Mouse (Mus musculus) midbrain, embryonic 15.5 days (tissue): ENCODE measurements around the gene Lig4. TPM values are rescaled to one million over a fixed set of nuclear protein-coding genes. Genes with fewer than 3 reads are reported as not detected.

ENCODE experiments used
- ATAC-seq: fragments of 200-750 bp; cut with Nextera tagmentation; replicated peaks from 2 replicates; pipeline ENCODE4 v1.8.0; 2017; ENCODE audit warnings: moderate TSS enrichment
- H3K27ac ChIP-seq: fragments of 300-500 bp; sonication (generic); 2 replicates; pipeline ENCODE4 v1.5.1; 2015; ENCODE audit warnings: mild to moderate bottlenecking, inconsistent platforms
- H3K27me3 ChIP-seq: fragments of 300-500 bp; sonication (generic); replicated peaks from 2 replicates; pipeline ENCODE4 v1.6.1; 2015; ENCODE audit warnings: inconsistent platforms
- H3K36me3 ChIP-seq: fragments of 300-500 bp; sonication (generic); replicated peaks from 2 replicates; pipeline ENCODE4 v1.6.1; 2015; ENCODE audit warnings: inconsistent platforms
- H3K4me1 ChIP-seq: fragments of 300-500 bp; sonication (generic); 2 replicates; pipeline ENCODE4 v1.6.1; 2015; ENCODE audit warnings: inconsistent platforms
- H3K4me2 ChIP-seq: fragments of 300-500 bp; sonication (generic); 2 replicates; pipeline ENCODE4 v1.6.1; 2015; ENCODE audit warnings: inconsistent platforms, mild to moderate bottlenecking, moderate library complexity
- H3K4me3 ChIP-seq: fragments of 300-500 bp; sonication (generic); 2 replicates; pipeline ENCODE4 v1.5.1; 2015; ENCODE audit warnings: mild to moderate bottlenecking, inconsistent platforms
- H3K9ac ChIP-seq: fragments of 300-500 bp; sonication (generic); 2 replicates; pipeline ENCODE4 v1.6.1; 2015; ENCODE audit warnings: mild to moderate bottlenecking, inconsistent platforms
- H3K9me3 ChIP-seq: fragments of 300-500 bp; sonication (generic); 2 replicates; pipeline ENCODE4 v1.6.1; 2016; ENCODE audit warnings: inconsistent platforms
- WGBS: fragments of 180-500 bp; shearing (Covaris S2); methylation state at CpG from one replicate; pipeline ENCODE4 v1.1.7; 2015; ENCODE audit warnings: mixed read lengths; 5-methylcytosine and 5-hydroxymethylcytosine counted together
- polyA plus RNA-seq: library from polyadenylated mRNA; unstranded; fragments of >200 nt; fragmentation: Nextera tagmentation; extraction: Ambion mirVana; gene quantifications from 2 replicates; pipeline ENCODE4 v1.2.1, GENCODE M21; 2015

Lig4 gene
- polyA plus RNA-seq, 1 experiment from 2014 or later: 12.3 TPM

GRCm38 (mm10) chr8:9975898-9976611, 1.4 kb downstream of the Lig4 start:
- peak; percentile 95 for ATAC-seq
- Histone ChIP-seq H3K27me3 (no peaks in the 10 kb centered on the region), H3K9ac (peak overlapping the region; percentile 75), H3K4me1 (peaks cover 52% of the 10 kb centered on the region), H3K4me2 (peak overlapping the region; percentile 75), H3K4me3 (peak overlapping the region; percentile 84), H3K36me3 (peaks cover 21% of the 10 kb centered on the region), H3K9me3 (no peaks in the 10 kb centered on the region), H3K27ac (peak overlapping the region; percentile 79)
- under 1% methylated on average over 47 of the region's 47 CpGs for WGBS

- no peak for ATAC-seq
- Histone ChIP-seq H3K9me3 (no peaks in the 10 kb centered on the region), H3K27ac (no peak overlapping the region), H3K9ac (peak overlapping the region; percentile 75), H3K4me2 (peak overlapping the region; percentile 75), H3K36me3 (peaks cover 23% of the 10 kb centered on the region), H3K27me3 (no peaks in the 10 kb centered on the region), H3K4me1 (peaks cover 45% of the 10 kb centered on the region), H3K4me3 (peak overlapping the region; percentile 84)
- WGBS: 51% methylated on average over 5 of the region's 5 CpGs
Observed at GRCm38 (mm10) chr8:9975276-9975675, 2.2 kb downstream of the Lig4 start.

GRCm38 (mm10) chr8:9971866-9972265, 5.6 kb downstream of the Lig4 start:
- no peak overlapping the region for H3K9ac ChIP-seq
- H3K4me2 ChIP-seq: no peak overlapping the region
- no peak for ATAC-seq
- peaks cover 21% of the 10 kb centered on the region for H3K4me1 ChIP-seq
- H3K36me3 ChIP-seq: peaks cover 27% of the 10 kb centered on the region
- WGBS: 97% methylated on average over 9 of the region's 9 CpGs
- no peaks in the 10 kb centered on the region for H3K9me3 ChIP-seq
- H3K27ac ChIP-seq: no peak overlapping the region
- no peak overlapping the region for H3K4me3 ChIP-seq
- no peaks in the 10 kb centered on the region for H3K27me3 ChIP-seq

GRCm38 (mm10) chr8:9959919-9960318, 17.6 kb downstream of the Lig4 start:
- H3K27ac ChIP-seq: no peak overlapping the region
- no peak overlapping the region for H3K4me3 ChIP-seq
- H3K9ac ChIP-seq: no peak overlapping the region
- no peak overlapping the region for H3K4me2 ChIP-seq
- no peaks in the 10 kb centered on the region for H3K27me3 ChIP-seq
- 94% methylated on average over 2 of the region's 2 CpGs for WGBS
- H3K9me3 ChIP-seq: no peaks in the 10 kb centered on the region
- H3K36me3 ChIP-seq: no peaks in the 10 kb centered on the region
- no peaks in the 10 kb centered on the region for H3K4me1 ChIP-seq
- ATAC-seq: no peak

GRCm38 (mm10) chr8:9958338-9958737, 19.1 kb downstream of the Lig4 start:
- no peak for ATAC-seq
- no peak overlapping the region for H3K9ac ChIP-seq
- 74% methylated on average over 4 of the region's 4 CpGs for WGBS
- H3K9me3 ChIP-seq: no peaks in the 10 kb centered on the region
- no peak overlapping the region for H3K27ac ChIP-seq
- H3K4me2 ChIP-seq: no peak overlapping the region
- no peak overlapping the region for H3K4me3 ChIP-seq
- H3K4me1 ChIP-seq: no peaks in the 10 kb centered on the region
- no peaks in the 10 kb centered on the region for H3K27me3 ChIP-seq
- H3K36me3 ChIP-seq: no peaks in the 10 kb centered on the region

- no peaks in the 10 kb centered on the region for H3K27me3 ChIP-seq
- no peak overlapping the region for H3K4me3 ChIP-seq
- H3K27ac ChIP-seq: no peak overlapping the region
- no peaks in the 10 kb centered on the region for H3K36me3 ChIP-seq
- WGBS: 68% methylated on average over 10 of the region's 10 CpGs
- H3K9ac ChIP-seq: no peak overlapping the region
- no peaks in the 10 kb centered on the region for H3K9me3 ChIP-seq
- H3K4me1 ChIP-seq: no peaks in the 10 kb centered on the region
- H3K4me2 ChIP-seq: no peak overlapping the region
- no peak for ATAC-seq
Observed at GRCm38 (mm10) chr8:9949134-9949890, 28.2 kb downstream of the Lig4 start.

GRCm38 (mm10) chr8:9935574-9935973, 41.9 kb downstream of the Lig4 start:
- Histone ChIP-seq H3K4me1 (no peaks in the 10 kb centered on the region), H3K27ac (no peak overlapping the region), H3K36me3 (no peaks in the 10 kb centered on the region), H3K4me2 (no peak overlapping the region), H3K27me3 (no peaks in the 10 kb centered on the region), H3K9me3 (no peaks in the 10 kb centered on the region), H3K4me3 (no peak overlapping the region), H3K9ac (no peak overlapping the region)
- ATAC-seq: peak; percentile 50; the same call in 1 of the 2 replicates
- 73% methylated on average over 7 of the region's 7 CpGs for WGBS

GRCm38 (mm10) chr8:9934891-9935565, 42.5 kb downstream of the Lig4 start:
- 38% methylated on average over 10 of the region's 10 CpGs for WGBS
- Histone ChIP-seq H3K9me3 (no peaks in the 10 kb centered on the region), H3K4me1 (no peaks in the 10 kb centered on the region), H3K9ac (no peak overlapping the region), H3K4me2 (no peak overlapping the region), H3K27me3 (no peaks in the 10 kb centered on the region), H3K4me3 (no peak overlapping the region), H3K36me3 (no peaks in the 10 kb centered on the region), H3K27ac (no peak overlapping the region)
- ATAC-seq: peak; percentile 70

- H3K4me3 ChIP-seq: no peak overlapping the region
- no peaks in the 10 kb centered on the region for H3K27me3 ChIP-seq
- H3K9ac ChIP-seq: no peak overlapping the region
- no peaks in the 10 kb centered on the region for H3K36me3 ChIP-seq
- no peaks in the 10 kb centered on the region for H3K4me1 ChIP-seq
- no peak overlapping the region for H3K27ac ChIP-seq
- no peak for ATAC-seq
- no peak overlapping the region for H3K4me2 ChIP-seq
- H3K9me3 ChIP-seq: no peaks in the 10 kb centered on the region
Observed at GRCm38 (mm10) chr8:9932711-9933110, 44.8 kb downstream of the Lig4 start.

GRCm38 (mm10) chr8:9929746-9930445, 47.6 kb downstream of the Lig4 start:
- Histone ChIP-seq H3K9ac (no peak overlapping the region), H3K4me1 (no peaks in the 10 kb centered on the region), H3K4me2 (no peak overlapping the region), H3K4me3 (no peak overlapping the region), H3K36me3 (no peaks in the 10 kb centered on the region), H3K27me3 (no peaks in the 10 kb centered on the region), H3K27ac (no peak overlapping the region), H3K9me3 (no peaks in the 10 kb centered on the region)
- 61% methylated on average over 14 of the region's 14 CpGs for WGBS
- ATAC-seq: peak; percentile 66; the same call in 1 of the 2 replicates
